Mouse (Mus musculus) heart, postnatal 0 days (tissue): ENCODE measurements around the gene Nacc1. TPM values are rescaled to one million over a fixed set of nuclear protein-coding genes. Genes with fewer than 3 reads are reported as not detected.
A peak's percentile ranks its signal among the peaks of the same experiment; 100 is the strongest.

Experiments used
- ATAC-seq: fragments of 200-750 bp; cut with Nextera tagmentation; 2 replicates; pipeline ENCODE4 v1.8.0; 2017; ENCODE audit warnings: low read depth, moderate number of reproducible peaks, moderate library complexity; ENCODE audit not compliant: insufficient read depth
- DNase-seq: peaks from one replicate; pipeline ENCODE4 v3.0.0-alpha.2; 2016; ENCODE audit warnings: low spot score
- H3K27ac ChIP-seq: fragments of 300-500 bp; sonication (generic); 2 replicates; pipeline ENCODE4 v1.5.1; 2014; ENCODE audit warnings: low read depth, mild to moderate bottlenecking
- H3K27me3 ChIP-seq: fragments of 300-500 bp; sonication (generic); 2 replicates; pipeline ENCODE4 v1.6.1; 2014; ENCODE audit warnings: low read length, mixed read lengths; ENCODE audit not compliant: control insufficient read depth, insufficient read depth
- H3K36me3 ChIP-seq: fragments of 300-500 bp; sonication (generic); replicated peaks from 2 replicates; pipeline ENCODE4 v1.6.1; 2014; ENCODE audit warnings: low read length, mixed read lengths; ENCODE audit not compliant: control insufficient read depth, insufficient read depth
- H3K4me1 ChIP-seq: fragments of 300-500 bp; sonication (generic); 2 replicates; pipeline ENCODE4 v1.6.1; 2014; ENCODE audit warnings: antibody characterized with exemption; ENCODE audit not compliant: control insufficient read depth, insufficient read depth
- H3K4me2 ChIP-seq: fragments of 300-500 bp; sonication (generic); 2 replicates; pipeline ENCODE4 v1.6.1; 2014; ENCODE audit warnings: low read depth, mild to moderate bottlenecking, low read length, moderate library complexity
- H3K4me3 ChIP-seq: fragments of 300-500 bp; sonication (generic); 2 replicates; pipeline ENCODE4 v1.5.1; 2014; ENCODE audit warnings: low read depth, low read length
- H3K9ac ChIP-seq: fragments of 300-500 bp; sonication (generic); replicated peaks from 2 replicates; pipeline ENCODE4 v1.6.1; 2014; ENCODE audit warnings: low read depth, low read length, mixed read lengths
- H3K9me3 ChIP-seq: fragments of 300-500 bp; sonication (generic); replicated peaks from 2 replicates; pipeline ENCODE4 v1.6.1; 2016; ENCODE audit warnings: low read length; ENCODE audit not compliant: control insufficient read depth
- CTCF ChIP-seq: IDR thresholded peaks from 2 replicates; pipeline ENCODE4 v1.5.1; 2016; ENCODE audit warnings: antibody characterized with exemption, control low read depth, low read depth
- EP300 ChIP-seq: IDR thresholded peaks from 2 replicates; pipeline ENCODE4 v1.6.1; 2016; ENCODE audit warnings: antibody characterized with exemption, low read depth
- WGBS: fragments of 180-500 bp; shearing (Covaris S2); extraction: QIAGEN DNeasy Blood & Tissue Kit; methylation state at CpG from one replicate; pipeline ENCODE4 v1.1.7; 2014; 5-methylcytosine and 5-hydroxymethylcytosine counted together
- polyA plus RNA-seq: library from polyadenylated mRNA; unstranded; fragments of >200 nt; fragmentation: Nextera tagmentation; extraction: Ambion mirVana; gene quantifications from 2 replicates; pipeline ENCODE4 v1.2.1, GENCODE M21; 2015
- total RNA-seq: library from RNA; depleted of rRNA; stranded (reverse); fragments of >200 nt; gene quantifications from 2 replicates; pipeline ENCODE4 v1.2.3, GENCODE M21; 2014; ENCODE audit warnings: low replicate concordance

The Nacc1 gene
- total and polyA plus RNA-seq, 2 experiments from 2014 or later: 6.9 to 68.0 TPM

DNA sequence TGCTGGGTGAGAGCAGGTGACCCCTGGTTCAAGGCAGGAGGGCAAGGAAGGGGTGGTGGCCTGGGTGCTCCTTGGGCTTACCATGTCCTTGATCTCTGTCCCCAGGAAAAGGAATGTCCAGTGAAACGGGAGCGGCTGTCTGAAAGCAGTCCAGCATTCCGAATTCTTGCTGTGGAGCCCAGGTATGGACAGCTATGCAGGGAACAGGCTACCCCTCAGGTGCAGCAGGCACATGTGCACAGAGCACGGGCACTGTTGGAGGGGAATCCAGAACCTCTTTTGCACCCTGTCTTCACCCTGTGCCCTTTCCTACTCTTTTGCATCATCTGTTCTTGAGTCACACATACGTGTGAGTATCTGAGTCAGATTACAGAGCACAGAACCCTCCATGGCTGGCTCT, 10.6 kb upstream of the Nacc1 start:
- Histone ChIP-seq H3K27ac (0 out of 2 replicates have a peak overlapping the region, but pooled peaks have one; percentile 81), H3K4me3 (no peak overlapping the region), H3K4me1 (0 out of 2 replicates have a peak, but pooled peaks cover 3% of the 10 kb centered on the region), H3K4me2 (no peak overlapping the region), H3K9me3 (no peaks in the 10 kb centered on the region), H3K36me3 (peaks cover 36% of the 10 kb centered on the region), H3K27me3 (peaks cover 14% of the 10 kb centered on the region), H3K9ac (no peak overlapping the region)
- DNase-seq (no peak), ATAC-seq (no peak)
- no peak for TF ChIP-seq CTCF
- no peak for TF ChIP-seq EP300
- WGBS: 85% methylated on average over 5 of the region's 5 CpGs

DNA sequence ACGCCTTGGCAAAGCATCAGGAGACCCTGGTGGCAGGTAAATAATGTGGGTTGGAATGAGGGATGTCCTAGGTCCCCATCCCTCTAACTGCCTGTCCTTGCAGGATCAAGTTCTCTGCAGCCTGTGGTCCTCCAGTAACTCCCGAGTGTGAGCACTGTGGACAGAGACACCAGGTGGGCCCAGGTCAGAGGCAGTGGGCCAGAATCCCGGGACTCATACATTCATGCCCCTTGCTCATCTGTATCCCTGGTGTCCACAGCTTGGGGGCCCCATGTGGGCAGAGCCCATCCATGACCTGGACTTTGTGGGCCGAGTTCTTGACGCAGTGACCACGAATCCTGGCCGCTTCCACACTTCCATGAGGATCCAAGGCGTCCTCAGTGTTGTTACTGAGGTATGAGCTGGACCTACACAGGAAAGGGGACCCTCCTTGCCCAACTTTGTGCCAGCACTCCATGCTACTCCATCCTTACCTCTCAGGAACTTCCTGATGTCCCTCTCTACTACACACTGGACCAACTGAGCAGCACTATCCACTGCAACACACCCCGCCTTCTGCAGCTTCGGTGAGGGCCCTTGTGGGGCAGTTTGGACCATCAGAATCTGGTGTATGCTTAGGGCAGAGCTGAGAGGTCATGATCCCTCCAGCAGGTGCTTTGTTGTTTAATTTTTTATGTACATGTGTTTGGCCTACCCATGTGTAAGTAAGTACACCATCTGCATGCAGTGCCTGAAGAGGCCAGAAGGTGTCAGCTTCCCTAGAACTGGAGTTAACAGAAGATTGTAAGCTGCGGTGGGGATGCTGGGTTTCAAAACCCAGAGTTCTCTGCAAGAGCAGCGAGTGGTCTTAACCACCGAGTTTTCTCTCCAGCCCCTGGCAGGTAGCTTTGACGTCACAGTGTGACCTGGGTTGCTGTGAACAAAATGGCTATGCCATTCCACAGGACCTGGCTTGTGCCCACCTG, 9.8 kb upstream of the Nacc1 start:
- H3K27me3 ChIP-seq: peaks cover 5% of the 10 kb centered on the region
- H3K9me3 ChIP-seq: no peaks in the 10 kb centered on the region
- TF ChIP-seq EP300 (no peak), CTCF (peak; percentile 59)
- H3K4me1 ChIP-seq: 0 out of 2 replicates have a peak, but pooled peaks cover 3% of the 10 kb centered on the region
- no peak overlapping the region for H3K4me2 ChIP-seq
- H3K4me3 ChIP-seq: no peak overlapping the region
- DNase-seq (no peak), ATAC-seq (no peak)
- WGBS: 84% methylated on average over 14 of the region's 14 CpGs
- H3K9ac ChIP-seq: no peak overlapping the region
- H3K36me3 ChIP-seq: peaks cover 45% of the 10 kb centered on the region
- H3K27ac ChIP-seq: no peak overlapping the region

DNA sequence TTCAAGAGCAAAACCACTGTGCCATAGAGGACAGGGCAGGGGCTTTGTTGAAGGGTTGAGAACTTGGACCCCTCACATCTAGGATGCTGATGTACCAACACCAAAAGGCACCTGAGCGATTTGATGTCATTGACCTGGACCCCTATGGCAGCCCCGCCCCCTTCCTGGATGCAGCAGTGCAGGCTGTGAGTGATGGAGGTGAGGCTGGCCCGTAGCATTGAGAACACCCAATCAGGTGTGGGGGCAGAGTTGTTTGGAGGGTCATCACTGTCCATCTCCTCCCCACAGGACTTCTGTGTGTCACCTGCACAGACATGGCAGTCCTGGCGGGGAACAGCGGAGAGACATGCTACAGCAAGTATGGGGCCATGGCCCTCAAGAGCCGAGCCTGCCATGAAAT, 7.5 kb upstream of the Nacc1 start:
- Histone ChIP-seq H3K4me3 (no peak overlapping the region), H3K27me3 (no peaks in the 10 kb centered on the region), H3K27ac (no peak overlapping the region), H3K4me1 (no peaks in the 10 kb centered on the region), H3K4me2 (no peak overlapping the region), H3K9ac (no peak overlapping the region), H3K9me3 (no peaks in the 10 kb centered on the region), H3K36me3 (peaks cover 52% of the 10 kb centered on the region)
- no peak for ATAC-seq
- WGBS: 88% methylated on average over 6 of the region's 6 CpGs
- DNase-seq: no peak
- TF ChIP-seq EP300 (no peak), CTCF (no peak)

DNA sequence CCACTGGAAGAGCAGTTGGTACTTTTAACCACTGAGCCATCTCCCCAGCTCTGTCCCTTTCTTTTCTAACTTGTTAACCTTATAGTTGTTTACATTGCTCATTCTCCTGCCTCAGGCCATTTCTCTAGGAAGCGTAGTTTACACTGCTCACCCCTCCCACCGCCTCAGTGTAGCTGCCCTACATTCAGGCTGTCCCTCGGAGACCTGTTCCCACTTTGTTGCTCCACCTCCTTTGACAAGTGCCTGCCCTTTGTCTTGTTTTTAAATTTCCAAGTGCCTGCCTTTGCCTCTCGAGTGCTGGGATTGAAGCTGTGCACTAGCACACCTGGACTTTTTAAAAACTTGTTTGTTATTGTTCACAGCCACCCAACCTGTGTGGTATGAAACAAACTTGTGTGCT, 5.7 kb upstream of the Nacc1 start:
- no peak overlapping the region for H3K9ac ChIP-seq
- DNase-seq (no peak), ATAC-seq (no peak)
- no peak for TF ChIP-seq EP300
- TF ChIP-seq CTCF: no peak
- H3K27me3 ChIP-seq: no peaks in the 10 kb centered on the region
- no peaks in the 10 kb centered on the region for H3K9me3 ChIP-seq
- no peak overlapping the region for H3K4me3 ChIP-seq
- 58% methylated on average over 4 of the region's 4 CpGs for WGBS
- no peak overlapping the region for H3K4me2 ChIP-seq
- no peak overlapping the region for H3K27ac ChIP-seq
- peaks cover 11% of the 10 kb centered on the region for H3K4me1 ChIP-seq
- H3K36me3 ChIP-seq: peaks cover 50% of the 10 kb centered on the region

DNA sequence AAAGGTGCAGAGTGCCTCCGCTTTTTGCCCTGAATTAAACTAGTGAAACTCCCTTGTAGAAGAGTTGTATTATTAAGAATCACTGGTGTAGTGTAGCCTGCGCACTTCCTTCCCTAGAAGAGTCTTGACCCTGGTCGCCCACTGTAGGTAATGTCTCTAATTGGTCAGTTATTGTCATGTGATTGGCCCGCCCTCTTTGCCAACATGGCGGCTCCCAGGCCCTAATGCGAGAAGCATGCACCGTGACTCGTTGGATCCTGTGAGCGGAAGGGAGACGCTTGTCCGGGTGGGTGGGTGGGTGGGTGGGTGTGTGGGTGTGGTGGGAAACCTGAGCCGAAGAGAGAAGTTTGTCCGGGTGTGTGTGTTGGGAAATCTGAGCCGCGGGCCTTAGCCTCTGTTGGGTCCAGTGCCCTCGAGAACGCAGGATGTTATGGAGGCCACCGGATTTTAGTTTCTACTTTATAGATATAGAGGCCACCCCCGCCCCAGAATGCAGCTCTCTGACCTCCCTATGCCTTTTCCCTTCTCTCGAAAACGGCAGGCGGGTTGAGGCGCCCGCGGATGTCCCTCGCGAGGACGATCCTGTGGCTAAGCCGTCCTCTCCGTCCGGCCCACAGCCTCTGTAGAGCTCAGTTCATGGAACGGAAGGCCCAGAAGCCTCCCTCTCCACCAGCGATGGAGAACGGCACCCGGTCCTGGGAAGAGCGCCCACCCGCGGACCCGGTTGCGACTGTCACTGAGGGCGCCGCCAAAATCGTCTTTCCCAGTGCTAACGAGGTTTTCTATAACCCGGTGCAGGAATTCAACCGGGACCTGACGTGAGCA, 1.6 kb upstream of the Nacc1 start:
- WGBS: under 1% methylated on average over 47 of the region's 47 CpGs
- H3K27ac ChIP-seq: peak overlapping the region; percentile 26
- no peaks in the 10 kb centered on the region for H3K27me3 ChIP-seq
- H3K4me3 ChIP-seq: peak overlapping the region; percentile 59
- H3K9me3 ChIP-seq: no peaks in the 10 kb centered on the region
- peaks cover 23% of the 10 kb centered on the region for H3K36me3 ChIP-seq
- peak overlapping the region; percentile 83 for H3K4me2 ChIP-seq
- peak overlapping the region; percentile 53 for H3K9ac ChIP-seq
- TF ChIP-seq EP300 (no peak), CTCF (no peak)
- ATAC-seq: peak; percentile 84
- peak; percentile 94 for DNase-seq
- peaks cover 30% of the 10 kb centered on the region for H3K4me1 ChIP-seq
